In the genomic region with DNA sequence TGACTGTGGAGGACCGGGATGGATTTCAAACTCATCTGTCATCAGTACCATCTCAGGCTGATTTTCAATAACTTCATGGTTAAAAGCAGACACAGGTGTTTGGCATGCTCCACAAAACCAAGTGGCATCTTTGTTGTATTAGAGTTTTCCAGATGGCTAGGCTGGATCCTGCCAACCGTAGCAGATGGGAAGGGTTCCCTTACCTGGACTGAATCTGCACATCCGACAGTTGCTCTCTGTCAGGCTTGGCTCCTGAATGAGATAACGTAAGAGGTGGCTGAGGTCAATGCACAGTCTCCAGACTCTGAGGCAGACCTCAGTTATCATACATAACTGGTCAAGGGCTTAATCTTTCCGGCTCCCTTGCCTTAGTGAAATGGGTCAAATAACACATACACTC, we compare ENCODE assay signal across 27 mouse cellular contexts.
DNase-seq lines count a peak whose midpoint lies in the region; ATAC-seq lines count a peak whose summit lies in the region.
"Had no signal": no experiment of that assay in that cellular context is flagged by ENCODE, and none has a peak within 500 bp of the region (broad histone marks: within the 10 kb centered on the region; RNA-seq: fewer than 3 reads in every experiment).

No protein-coding gene starts in this region.

- intact Hi-C loops in left cerebral cortex, postnatal 4 days (cut with DNase I) = no loop called here
- intact Hi-C loops in left cerebral cortex, postnatal 36 days (cut with DNase I) = no loop called here

- no peak overlapping the region for H3K27ac ChIP-seq in hindbrain, embryonic 16.5 days (ENCODE audit: low read depth, low read length)
- H3K27ac ChIP-seq in hindbrain, embryonic 13.5 days = no peak overlapping the region
- H3K27ac ChIP-seq: embryonic facial prominence, embryonic 10.5 days; heart, adult 2 months; heart, embryonic 15.5 days; kidney, embryonic 15.5 days; limb, embryonic 15.5 days; liver, embryonic 14.5 days; midbrain, embryonic 13.5 days; neural tube, embryonic 12.5 days had no signal

- no peak overlapping the region for H3K4me3 ChIP-seq in hindbrain, embryonic 16.5 days (ENCODE audit: low read length)
- no peak overlapping the region for H3K4me3 ChIP-seq in hindbrain, embryonic 13.5 days
- H3K4me3 ChIP-seq: embryonic facial prominence, embryonic 10.5 days; heart, adult 2 months; heart, embryonic 15.5 days; kidney, embryonic 15.5 days; limb, embryonic 15.5 days; megakaryocyte, embryonic 14.5 days; midbrain, embryonic 13.5 days; neural tube, embryonic 12.5 days had no signal

- no peak overlapping the region for H3K4me2 ChIP-seq in hindbrain, embryonic 16.5 days (ENCODE audit: low read length)
- no peak overlapping the region for H3K4me2 ChIP-seq in hindbrain, embryonic 13.5 days
- H3K4me2 ChIP-seq: heart, embryonic 15.5 days; kidney, embryonic 15.5 days; limb, embryonic 15.5 days; lung, embryonic 14.5 days; midbrain, embryonic 13.5 days; neural tube, embryonic 12.5 days had no signal

- no peaks in the 10 kb centered on the region for H3K27me3 ChIP-seq in hindbrain, embryonic 16.5 days (replicated peaks; ENCODE audit: control insufficient read depth, insufficient read depth, low read length)
- H3K27me3 ChIP-seq in hindbrain, embryonic 13.5 days = no peaks in the 10 kb centered on the region
- H3K27me3 ChIP-seq: heart, embryonic 15.5 days; kidney, embryonic 15.5 days; limb, embryonic 15.5 days; midbrain, embryonic 13.5 days; neural tube, embryonic 12.5 days had no signal

- no peak overlapping the region for H3K9ac ChIP-seq in hindbrain, embryonic 16.5 days (ENCODE audit: low read depth, low read length)
- H3K9ac ChIP-seq in hindbrain, embryonic 13.5 days = no peak overlapping the region
- H3K9ac ChIP-seq: forebrain, postnatal 0 days; heart, embryonic 15.5 days; kidney, embryonic 15.5 days; limb, embryonic 15.5 days; liver, embryonic 14.5 days; lung, embryonic 14.5 days; midbrain, embryonic 13.5 days; neural tube, embryonic 12.5 days had no signal

- peak; percentile 6 for DNase-seq in cerebellum, adult 9-11 months
- DNase-seq in cerebellum, adult 11-12 months = no peak
- peak; percentile 48 for DNase-seq in left cerebral cortex, postnatal 4 days
- no peak for DNase-seq in left cerebral cortex, postnatal 36 days (ENCODE audit: low spot score in 2 of 2)
- DNase-seq: adrenal gland, postnatal 36 days; forebrain, postnatal 0 days; gastrocnemius, postnatal 14 days; heart, adult 2 months; heart, postnatal 36 days; kidney, adult 11 months; kidney, postnatal 36 days; lung, embryonic 14.5 days; lung, postnatal 36 days; retina, postnatal 1 day; right cerebral cortex, postnatal 25 days; spleen, adult 18-20 months had no signal

- WGBS in hindbrain, embryonic 16.5 days = 79% methylated on average over 5 of the region's 5 CpGs
- WGBS in hindbrain, embryonic 13.5 days = 86% methylated on average over 5 of the region's 5 CpGs

- H3K36me3 ChIP-seq in hindbrain, embryonic 16.5 days (ENCODE audit: control insufficient read depth, insufficient read depth, low read length) = no peaks in the 10 kb centered on the region
- no peaks in the 10 kb centered on the region for H3K36me3 ChIP-seq in hindbrain, embryonic 13.5 days
- H3K36me3 ChIP-seq: embryonic facial prominence, embryonic 10.5 days; heart, embryonic 15.5 days; kidney, embryonic 15.5 days; limb, embryonic 15.5 days; midbrain, embryonic 13.5 days; neural tube, embryonic 12.5 days had no signal

- peaks cover 3% of the 10 kb centered on the region for H3K4me1 ChIP-seq in hindbrain, embryonic 16.5 days (ENCODE audit: control insufficient read depth, insufficient read depth, low read depth, low read length)
- H3K4me1 ChIP-seq in hindbrain, embryonic 13.5 days (replicated peaks) = peaks cover 11% of the 10 kb centered on the region

- peak; percentile 41; the same call in 1 of the 2 replicates for ATAC-seq in hindbrain, embryonic 16.5 days
- no peak for ATAC-seq in hindbrain, embryonic 13.5 days (ENCODE audit: low FRiP score)
- ATAC-seq in CD4-positive, CD25-positive, alpha-beta regulatory T cell, adult 4 months = no peak
- ATAC-seq: forebrain, postnatal 0 days; midbrain, embryonic 13.5 days had no signal

- no peaks in the 10 kb centered on the region for H3K9me3 ChIP-seq in hindbrain, embryonic 16.5 days (ENCODE audit: control insufficient read depth, low read length)
- no peaks in the 10 kb centered on the region for H3K9me3 ChIP-seq in hindbrain, embryonic 13.5 days
- H3K9me3 ChIP-seq: embryonic facial prominence, embryonic 10.5 days; heart, embryonic 15.5 days; kidney, embryonic 15.5 days; limb, embryonic 15.5 days; midbrain, embryonic 13.5 days; neural tube, embryonic 12.5 days had no signal

Comparison
In these comparisons a context has a peak if more than half of its experiments do, and no peak if none do; other contexts are left out.
1. DNase-seq: peak in cerebellum, adult 9-11 months (single experiment) and left cerebral cortex, postnatal 4 days (single experiment); none in cerebellum, adult 11-12 months (single experiment) and left cerebral cortex, postnatal 36 days (0 of 2).